Mouse (Mus musculus): ENCODE data around the gene 2610318N02Rik.
A peak's percentile ranks its signal among the peaks of the same experiment; 100 is the strongest.
"Not testable (repeated sequence)": the region's sequence is repeated elsewhere in the genome, so short reads cannot be mapped to it uniquely, and the experiment has no call there.

The 2610318N02Rik gene

GRCm38 (mm10) chr16:17124871-17125520 lies at the start of gene 2610318N02Rik:
TSS of gene 2610318N02Rik (minus strand) at chr16:17125167.
- H3K36me3 ChIP-seq (ENCODE audit: control insufficient read depth, insufficient read depth, low read length, poor library complexity, severe bottlenecking) = no peaks in the 10 kb centered on the region
- peak; percentile 78 for DNase-seq (ENCODE audit: low read depth, low spot score)
- H3K27me3 ChIP-seq (ENCODE audit: control insufficient read depth, insufficient read depth, low read length, poor library complexity, severe bottlenecking) = no peaks in the 10 kb centered on the region

GRCm38 (mm10) chr16:17168049-17168448 lies 43.1 kb upstream of the 2610318N02Rik start:
- H3K36me3 ChIP-seq (ENCODE audit: control insufficient read depth, insufficient read depth, low read length, poor library complexity, severe bottlenecking) = peaks cover 10% of the 10 kb centered on the region
- DNase-seq (ENCODE audit: low read depth, low spot score) = no peak

DNA sequence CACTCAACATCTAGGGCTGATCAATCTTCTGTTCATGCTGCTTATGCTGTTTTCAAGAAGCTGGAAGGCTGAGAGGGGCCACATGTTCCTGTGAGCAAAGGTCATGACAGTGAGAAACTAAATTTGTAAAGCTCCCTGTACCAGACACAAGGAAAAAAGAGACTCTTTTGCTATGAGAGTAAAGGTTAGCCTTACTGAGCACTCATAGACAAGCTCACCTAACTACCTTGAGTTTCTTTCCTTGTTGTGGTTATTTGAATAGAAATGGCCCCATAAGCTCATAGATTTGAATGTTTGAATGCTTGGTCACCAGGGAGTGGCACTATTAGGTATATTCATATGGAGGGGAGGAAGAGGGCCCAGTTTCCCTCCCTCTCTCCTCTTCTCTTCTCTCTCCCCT lies 42.2 kb upstream of the 2610318N02Rik start:
- peaks cover 10% of the 10 kb centered on the region for H3K36me3 ChIP-seq (ENCODE audit: control insufficient read depth, insufficient read depth, low read length, poor library complexity, severe bottlenecking)
- no peaks in the 10 kb centered on the region for H3K27me3 ChIP-seq (ENCODE audit: control insufficient read depth, insufficient read depth, low read length, poor library complexity, severe bottlenecking)
- no peak for DNase-seq (ENCODE audit: low read depth, low spot score)

More at GRCm38 (mm10) chr16:17168049-17168448, 43.1 kb upstream of the 2610318N02Rik start:
- H3K27me3 ChIP-seq (ENCODE audit: control insufficient read depth, insufficient read depth, low read length, poor library complexity, severe bottlenecking) = no peaks in the 10 kb centered on the region

GRCm38 (mm10) chr16:17165478-17165877 lies 40.5 kb upstream of the 2610318N02Rik start:
- DNase-seq (ENCODE audit: low read depth, low spot score); H3K36me3 ChIP-seq (ENCODE audit: control insufficient read depth, insufficient read depth, low read length, poor library complexity, severe bottlenecking): not testable (repeated sequence)

DNA sequence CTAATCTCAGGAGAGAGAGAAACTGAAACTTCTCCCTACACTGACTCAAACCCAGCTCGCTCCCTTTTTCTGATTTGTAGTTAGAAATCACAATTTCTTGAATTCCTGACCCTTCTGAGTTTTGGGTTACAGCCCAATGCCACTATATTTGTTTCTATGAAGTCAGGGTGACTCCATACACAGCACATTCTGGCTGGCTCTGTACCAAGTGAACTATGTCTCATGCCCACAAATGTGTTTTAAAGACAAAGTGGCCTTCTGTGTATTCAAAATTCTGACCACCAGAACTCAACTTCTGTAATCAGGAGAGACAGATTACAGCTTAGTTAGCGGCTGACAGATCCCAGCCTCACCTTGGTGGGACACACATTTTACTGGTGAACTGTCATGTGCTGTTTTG lies 29.4 kb upstream of the 2610318N02Rik start:
- no peaks in the 10 kb centered on the region for H3K27me3 ChIP-seq (ENCODE audit: control insufficient read depth, insufficient read depth, low read length, poor library complexity, severe bottlenecking)
- peaks cover 8% of the 10 kb centered on the region for H3K36me3 ChIP-seq (ENCODE audit: control insufficient read depth, insufficient read depth, low read length, poor library complexity, severe bottlenecking)
- no peak for DNase-seq (ENCODE audit: low read depth, low spot score)

More at GRCm38 (mm10) chr16:17165478-17165877, 40.5 kb upstream of the 2610318N02Rik start:
- not testable (repeated sequence) for H3K27me3 ChIP-seq (ENCODE audit: control insufficient read depth, insufficient read depth, low read length, poor library complexity, severe bottlenecking)

- Histone ChIP-seq H3K36me3 (ENCODE audit: control insufficient read depth, insufficient read depth, low read length, poor library complexity, severe bottlenecking) (peaks cover 6% of the 10 kb centered on the region; the same call in 1 of the 2 replicates), H3K27me3 (ENCODE audit: control insufficient read depth, insufficient read depth, low read length, poor library complexity, severe bottlenecking) (no peaks in the 10 kb centered on the region)
- no peak for DNase-seq (ENCODE audit: low read depth, low spot score)
These were observed 26.9 kb upstream of the 2610318N02Rik start for GRCm38 (mm10) chr16:17151874-17152273.

DNA sequence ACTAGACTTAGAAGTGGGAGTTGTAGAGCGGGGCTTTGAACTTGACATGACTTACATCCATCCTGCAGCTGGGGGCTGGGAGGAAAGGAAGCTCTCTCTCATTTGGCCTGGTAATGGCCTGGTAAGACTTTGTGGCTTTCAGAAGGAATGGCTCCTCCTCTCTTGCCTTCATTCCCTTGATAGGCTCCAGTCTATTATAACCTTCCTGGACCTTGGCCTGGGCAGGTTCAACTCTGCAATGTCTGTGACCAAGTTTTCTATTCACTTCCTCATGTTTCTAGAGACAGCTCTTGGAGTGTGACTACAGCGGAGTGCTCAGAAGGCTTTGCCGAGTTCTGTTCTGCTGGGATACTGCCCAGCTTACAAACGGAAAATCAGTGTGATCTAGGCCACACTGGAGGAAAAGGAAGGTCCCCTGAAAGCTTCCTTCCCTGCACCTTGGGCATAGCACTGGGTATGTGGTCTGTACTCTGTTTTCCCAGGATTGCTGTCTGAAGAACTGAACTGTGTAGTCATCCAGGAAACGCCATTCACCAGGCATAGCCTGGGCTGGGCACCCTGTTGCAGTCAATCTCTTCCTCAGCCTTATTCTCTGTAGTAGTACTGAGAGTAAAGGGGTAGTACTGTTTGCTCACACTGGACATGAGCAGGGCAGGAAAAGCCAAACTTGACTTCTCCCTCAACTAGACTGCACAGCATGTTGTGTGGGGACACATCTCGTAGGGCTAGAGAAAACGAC lies 25.7 kb upstream of the 2610318N02Rik start:
- H3K36me3 ChIP-seq (ENCODE audit: control insufficient read depth, insufficient read depth, low read length, poor library complexity, severe bottlenecking) = peaks cover 3% of the 10 kb centered on the region; the same call in 1 of the 2 replicates
- H3K27me3 ChIP-seq (ENCODE audit: control insufficient read depth, insufficient read depth, low read length, poor library complexity, severe bottlenecking) = no peaks in the 10 kb centered on the region
- DNase-seq (ENCODE audit: low read depth, low spot score) = no peak

- H3K27me3 ChIP-seq (ENCODE audit: control insufficient read depth, insufficient read depth, low read length, poor library complexity, severe bottlenecking) = no peaks in the 10 kb centered on the region
- DNase-seq (ENCODE audit: low read depth, low spot score) = peak; percentile 19
These were observed 23.1 kb upstream of the 2610318N02Rik start for GRCm38 (mm10) chr16:17148084-17148483.

DNA sequence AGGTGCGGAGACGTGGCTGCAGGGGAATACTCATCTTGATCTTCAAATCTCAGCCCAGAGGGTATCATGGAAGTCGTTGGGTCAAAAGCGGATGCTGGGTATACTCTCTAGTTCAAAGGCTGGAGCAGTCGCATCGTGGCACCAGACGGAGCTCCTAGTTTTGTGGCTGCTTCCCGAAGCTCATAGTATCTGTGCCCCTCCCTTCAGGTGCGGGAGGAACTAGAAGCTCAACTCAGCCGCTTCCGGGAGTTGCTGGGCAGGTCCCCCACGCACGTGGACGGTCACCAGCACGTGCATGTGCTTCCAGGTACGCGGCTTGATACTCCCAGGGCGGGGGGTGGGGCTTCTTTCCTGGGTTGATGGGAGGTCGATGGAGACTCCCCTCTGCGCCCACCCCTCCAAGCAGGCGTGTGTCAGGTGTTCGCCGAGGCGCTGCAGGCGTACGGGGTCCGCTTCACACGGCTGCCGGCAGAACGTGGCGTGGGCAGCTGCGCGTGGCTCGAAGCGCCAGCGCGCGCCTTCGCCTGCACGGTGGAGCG lies 22.5 kb upstream of the 2610318N02Rik start:
- H3K27me3 ChIP-seq (ENCODE audit: control insufficient read depth, insufficient read depth, low read length, poor library complexity, severe bottlenecking) = no peaks in the 10 kb centered on the region
- no peaks in the 10 kb centered on the region for H3K36me3 ChIP-seq (ENCODE audit: control insufficient read depth, insufficient read depth, low read length, poor library complexity, severe bottlenecking)
- DNase-seq (ENCODE audit: low read depth, low spot score) = peak; percentile 52

More at GRCm38 (mm10) chr16:17148084-17148483, 23.1 kb upstream of the 2610318N02Rik start:
- no peaks in the 10 kb centered on the region; the same call in 1 of the 2 replicates for H3K36me3 ChIP-seq (ENCODE audit: control insufficient read depth, insufficient read depth, low read length, poor library complexity, severe bottlenecking)

DNA sequence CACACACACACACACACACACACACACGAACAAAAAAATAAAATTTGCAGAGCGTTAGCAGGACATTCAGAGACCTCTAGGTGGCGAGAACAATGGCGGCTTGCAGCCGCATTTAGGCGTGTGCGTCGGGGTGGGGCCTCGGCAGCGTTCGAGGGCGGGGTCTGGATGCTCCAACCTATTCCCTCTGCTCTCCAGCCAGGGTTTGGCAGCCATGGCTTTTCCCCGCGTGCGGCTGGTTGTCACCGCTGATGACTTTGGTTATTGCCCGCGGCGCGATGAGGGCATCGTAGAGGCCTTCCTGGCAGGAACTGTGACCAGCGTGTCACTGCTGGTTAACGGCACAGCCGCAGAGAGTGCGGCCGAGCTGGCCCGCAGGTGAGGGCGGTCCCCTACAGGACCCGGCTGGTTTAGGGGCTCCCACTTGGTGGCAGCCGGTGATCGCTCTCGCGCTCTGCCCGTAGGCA lies 21.8 kb upstream of the 2610318N02Rik start, which contains the start of gene Ccdc116:
Ccdc116 (minus strand) TSS at position 458 of the 464 bp plus-strand sequence.
- DNase-seq (ENCODE audit: low read depth, low spot score) = peak; percentile 86
- Histone ChIP-seq H3K27me3 (ENCODE audit: control insufficient read depth, insufficient read depth, low read length, poor library complexity, severe bottlenecking) (no peaks in the 10 kb centered on the region), H3K36me3 (ENCODE audit: control insufficient read depth, insufficient read depth, low read length, poor library complexity, severe bottlenecking) (no peaks in the 10 kb centered on the region)

- Histone ChIP-seq H3K36me3 (ENCODE audit: control insufficient read depth, insufficient read depth, low read length, poor library complexity, severe bottlenecking) (no peaks in the 10 kb centered on the region), H3K27me3 (ENCODE audit: control insufficient read depth, insufficient read depth, low read length, poor library complexity, severe bottlenecking) (no peaks in the 10 kb centered on the region)
- peak; percentile 13 for DNase-seq (ENCODE audit: low read depth, low spot score)
These were observed 19.4 kb upstream of the 2610318N02Rik start, which contains the start of gene Ydjc for GRCm38 (mm10) chr16:17144339-17144738. TSS of gene Ydjc (plus strand) at chr16:17144621.

GRCm38 (mm10) chr16:17137355-17137754 lies 12.4 kb upstream of the 2610318N02Rik start:
- no peak for DNase-seq (ENCODE audit: low read depth, low spot score)
- no peaks in the 10 kb centered on the region for H3K36me3 ChIP-seq (ENCODE audit: control insufficient read depth, insufficient read depth, low read length, poor library complexity, severe bottlenecking)

DNA sequence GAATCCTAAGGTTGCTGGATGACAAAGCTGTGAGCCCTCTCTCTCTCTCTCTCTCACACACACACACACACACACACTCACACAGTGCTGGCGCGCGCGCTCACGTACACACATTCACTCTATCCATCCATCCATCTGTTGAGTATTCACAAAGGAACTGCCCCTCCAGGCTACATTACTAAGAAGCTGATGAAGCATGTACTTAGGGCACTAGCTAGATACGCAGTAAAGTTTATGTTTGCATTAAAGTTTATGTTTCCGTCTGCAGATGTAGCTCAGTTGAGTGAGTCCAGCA lies 7.9 kb upstream of the 2610318N02Rik start:
- no peak for DNase-seq (ENCODE audit: low read depth, low spot score)
- H3K27me3 ChIP-seq (ENCODE audit: control insufficient read depth, insufficient read depth, low read length, poor library complexity, severe bottlenecking) = no peaks in the 10 kb centered on the region
- no peaks in the 10 kb centered on the region for H3K36me3 ChIP-seq (ENCODE audit: control insufficient read depth, insufficient read depth, low read length, poor library complexity, severe bottlenecking)

More at GRCm38 (mm10) chr16:17137355-17137754, 12.4 kb upstream of the 2610318N02Rik start:
- H3K27me3 ChIP-seq (ENCODE audit: control insufficient read depth, insufficient read depth, low read length, poor library complexity, severe bottlenecking) = no peaks in the 10 kb centered on the region

- Histone ChIP-seq H3K27me3 (ENCODE audit: control insufficient read depth, insufficient read depth, low read length, poor library complexity, severe bottlenecking) (no peaks in the 10 kb centered on the region), H3K36me3 (ENCODE audit: control insufficient read depth, insufficient read depth, low read length, poor library complexity, severe bottlenecking) (no peaks in the 10 kb centered on the region)
- DNase-seq (ENCODE audit: low read depth, low spot score) = peak; percentile 94
These were observed 7.3 kb upstream of the 2610318N02Rik start, which contains the start of gene Sdf2l1 for GRCm38 (mm10) chr16:17132089-17132905. TSS of gene Sdf2l1 (minus strand) at chr16:17132383.
